Mouse (Mus musculus): ENCODE data around the gene Timm10.

Timm10 gene

DNA sequence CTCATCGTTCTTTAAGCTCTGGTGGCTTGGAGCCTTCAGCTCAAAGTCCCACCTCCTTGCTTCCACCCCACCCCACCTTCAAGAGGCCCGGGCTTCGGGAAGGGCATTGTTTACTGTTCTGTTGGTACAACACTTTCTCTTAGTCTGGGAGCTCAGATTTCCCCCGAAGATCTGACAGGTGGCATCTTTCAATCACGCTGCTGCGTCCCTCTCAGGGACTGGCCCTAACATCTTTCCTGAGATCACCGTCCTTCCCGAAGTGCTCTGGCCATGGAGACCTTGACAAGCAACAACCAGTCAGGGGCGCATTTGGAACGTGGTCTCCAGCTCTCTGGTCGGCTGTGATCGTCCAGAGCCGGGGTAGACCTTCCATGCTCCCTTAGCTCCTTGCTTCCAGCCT lies 4.2 kb upstream of the Timm10 start, which contains the start of gene Smtnl1:
Gene Smtnl1 (minus strand): TSS at position 101 of the 400 bp plus-strand sequence.
- DNase-seq: no peak

DNA sequence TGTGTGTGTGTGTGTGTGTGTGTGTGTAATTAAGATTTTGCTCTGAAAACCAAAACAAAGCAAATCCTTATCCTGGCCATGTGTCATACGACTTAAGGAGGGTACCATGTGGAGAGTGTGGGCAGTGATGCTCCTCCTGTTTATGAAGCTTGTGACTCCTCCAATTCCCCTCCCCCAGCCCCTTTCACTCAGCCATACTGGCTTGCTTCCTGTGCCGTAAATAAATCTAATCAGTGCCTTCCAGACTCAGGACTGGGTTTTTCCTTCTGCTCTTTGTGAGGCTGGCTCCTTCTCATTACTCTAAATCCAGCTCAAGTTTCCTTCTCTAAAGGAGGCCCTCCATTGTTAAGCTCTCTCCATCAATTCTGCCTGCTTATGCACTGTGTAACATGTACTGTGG lies 3.6 kb upstream of the Timm10 start:
- DNase-seq: no peak

DNA sequence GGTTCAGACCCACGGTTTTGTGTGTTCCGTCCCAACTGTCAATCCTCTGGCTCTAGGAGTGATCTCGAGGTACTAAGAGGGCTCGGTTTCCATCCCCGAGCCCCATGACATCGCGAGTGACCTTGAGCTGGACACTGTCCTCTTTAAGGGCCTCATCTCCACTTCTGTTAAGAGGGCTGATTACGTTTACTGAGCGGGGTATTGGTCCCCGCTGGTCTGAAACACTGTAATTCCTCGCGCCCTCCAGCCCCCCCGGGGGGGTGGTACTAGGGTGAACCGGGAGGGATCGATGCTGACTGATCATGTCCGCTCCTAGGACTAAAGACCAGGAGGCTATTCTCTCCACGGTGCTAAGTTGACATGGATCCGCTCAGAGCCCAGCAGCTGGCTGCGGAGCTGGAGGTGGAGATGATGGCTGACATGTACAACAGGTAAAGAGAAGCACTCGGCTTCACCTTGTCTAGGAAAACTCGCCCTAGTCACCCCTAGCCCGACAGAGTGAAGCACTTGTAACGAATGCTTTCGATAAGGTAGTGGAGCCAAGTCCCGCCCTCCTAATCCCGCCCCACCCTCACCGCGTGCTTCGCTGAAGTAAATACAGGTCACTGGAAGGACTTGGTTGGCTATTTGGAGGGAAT lies 605 bp downstream of the Timm10 start:
- DNase-seq: peak; percentile 38

DNA sequence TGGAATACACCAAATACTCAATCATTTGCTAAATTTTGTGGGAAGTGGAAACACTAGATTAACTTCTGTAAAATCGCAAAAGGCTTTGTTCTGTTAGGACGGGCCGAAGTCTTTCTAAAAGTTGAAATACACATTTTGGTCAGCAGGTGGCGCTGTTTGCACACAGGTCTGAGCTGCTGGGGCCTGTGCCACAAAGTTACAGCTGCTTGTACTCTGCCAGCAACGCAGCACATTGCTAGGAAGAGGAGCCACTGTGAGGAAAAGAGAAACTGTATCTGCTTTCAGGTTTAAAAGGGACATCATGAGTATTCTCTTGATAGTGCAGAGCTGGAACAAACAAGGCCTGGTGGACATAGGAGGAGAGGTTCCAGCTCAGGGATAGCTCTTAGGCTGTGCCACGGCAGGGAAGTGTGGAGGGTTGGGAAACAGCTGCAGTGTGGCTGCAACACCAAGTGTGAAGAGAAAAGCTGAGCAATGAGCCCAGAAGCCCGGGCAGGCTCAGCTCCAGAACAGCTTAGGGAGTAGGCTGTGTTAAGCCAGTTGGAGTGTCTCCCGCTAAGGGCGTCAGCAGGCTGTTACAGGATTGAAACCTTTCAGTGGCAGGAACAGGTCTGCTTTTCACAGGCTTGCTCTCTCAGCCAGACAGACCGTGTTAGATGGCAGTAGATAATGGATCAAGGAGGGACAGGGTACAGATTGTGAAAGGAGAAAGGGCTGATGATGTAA lies 5.0 kb downstream of the Timm10 start:
- peak; percentile 79 for DNase-seq

DNA sequence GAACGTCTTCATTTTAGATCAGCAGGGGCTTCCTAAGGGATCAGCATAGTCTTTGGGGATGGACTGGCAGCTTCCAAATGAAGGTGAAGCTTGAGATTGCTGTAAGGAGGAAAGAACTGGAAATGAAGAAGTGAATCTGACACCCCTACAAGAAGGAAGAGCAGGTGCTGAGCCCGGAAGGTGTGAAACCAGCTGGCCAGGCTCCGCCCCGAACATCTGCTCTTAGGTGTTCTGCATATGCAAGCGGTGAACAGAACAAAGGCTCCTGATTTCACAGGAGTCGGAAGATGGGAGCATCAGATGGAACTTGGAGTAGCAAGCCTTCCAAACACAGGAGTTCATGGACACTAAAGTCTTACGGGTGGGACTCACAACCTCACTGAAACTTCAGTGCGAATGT lies 10.3 kb downstream of the Timm10 start:
- no peak for DNase-seq

DNA sequence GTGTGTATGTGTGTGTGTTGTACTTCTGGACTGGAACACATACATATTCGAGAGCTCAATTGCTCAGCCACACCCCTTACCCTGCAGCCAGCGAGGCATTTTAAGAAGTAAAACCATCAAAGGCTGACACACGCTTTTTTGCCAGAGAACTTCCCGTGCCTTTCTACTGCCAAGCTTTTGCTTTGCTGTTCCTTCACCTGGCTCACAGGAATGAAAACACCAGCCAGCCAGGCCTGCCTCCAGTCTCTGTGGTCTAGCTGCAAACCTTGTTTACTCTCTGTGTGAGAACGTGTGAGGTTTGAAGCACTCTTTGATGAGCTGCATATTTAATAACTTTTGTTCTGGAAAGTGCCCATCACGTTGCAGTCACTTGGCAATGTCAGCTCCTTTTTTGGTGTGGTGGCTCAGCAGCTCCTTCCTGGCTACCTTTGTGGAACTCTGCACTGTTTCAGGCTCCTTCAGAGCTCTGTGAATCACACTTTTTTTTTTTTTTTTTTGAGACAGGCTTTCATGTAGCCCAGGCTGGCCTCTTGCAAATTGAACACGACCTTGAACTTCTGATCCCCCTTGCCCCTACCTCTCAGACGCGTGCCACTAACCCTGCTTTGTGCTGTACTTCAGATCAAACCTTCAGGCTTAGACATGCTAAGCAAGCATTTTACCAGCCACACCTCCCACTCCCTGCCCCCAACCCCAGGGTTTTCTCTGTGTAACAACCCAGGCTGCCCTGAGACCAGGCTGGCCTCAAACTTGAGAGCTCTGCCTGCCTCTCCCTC lies 11.2 kb downstream of the Timm10 start:
- no peak for DNase-seq

DNA sequence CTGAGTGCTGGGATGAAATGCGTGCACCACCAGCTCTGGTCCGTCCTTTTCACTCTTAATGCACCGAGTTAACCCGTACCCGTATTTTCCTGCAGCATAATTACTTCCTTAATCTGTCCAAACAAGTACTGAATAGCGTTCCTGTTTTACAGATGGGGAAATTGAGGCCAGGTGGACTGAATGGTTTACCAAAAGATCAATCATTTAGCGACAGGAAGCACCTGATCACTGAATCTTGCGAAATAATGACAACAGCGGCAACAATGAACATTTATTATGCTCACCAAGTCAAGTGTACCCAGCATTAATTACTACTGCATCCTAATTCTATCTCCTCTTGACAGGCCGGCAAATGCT lies 11.8 kb downstream of the Timm10 start, which contains the start of gene Slc43a1:
Gene Slc43a1 (plus strand): TSS at position 258 of the 357 bp plus-strand sequence.
- no peak for DNase-seq

DNA sequence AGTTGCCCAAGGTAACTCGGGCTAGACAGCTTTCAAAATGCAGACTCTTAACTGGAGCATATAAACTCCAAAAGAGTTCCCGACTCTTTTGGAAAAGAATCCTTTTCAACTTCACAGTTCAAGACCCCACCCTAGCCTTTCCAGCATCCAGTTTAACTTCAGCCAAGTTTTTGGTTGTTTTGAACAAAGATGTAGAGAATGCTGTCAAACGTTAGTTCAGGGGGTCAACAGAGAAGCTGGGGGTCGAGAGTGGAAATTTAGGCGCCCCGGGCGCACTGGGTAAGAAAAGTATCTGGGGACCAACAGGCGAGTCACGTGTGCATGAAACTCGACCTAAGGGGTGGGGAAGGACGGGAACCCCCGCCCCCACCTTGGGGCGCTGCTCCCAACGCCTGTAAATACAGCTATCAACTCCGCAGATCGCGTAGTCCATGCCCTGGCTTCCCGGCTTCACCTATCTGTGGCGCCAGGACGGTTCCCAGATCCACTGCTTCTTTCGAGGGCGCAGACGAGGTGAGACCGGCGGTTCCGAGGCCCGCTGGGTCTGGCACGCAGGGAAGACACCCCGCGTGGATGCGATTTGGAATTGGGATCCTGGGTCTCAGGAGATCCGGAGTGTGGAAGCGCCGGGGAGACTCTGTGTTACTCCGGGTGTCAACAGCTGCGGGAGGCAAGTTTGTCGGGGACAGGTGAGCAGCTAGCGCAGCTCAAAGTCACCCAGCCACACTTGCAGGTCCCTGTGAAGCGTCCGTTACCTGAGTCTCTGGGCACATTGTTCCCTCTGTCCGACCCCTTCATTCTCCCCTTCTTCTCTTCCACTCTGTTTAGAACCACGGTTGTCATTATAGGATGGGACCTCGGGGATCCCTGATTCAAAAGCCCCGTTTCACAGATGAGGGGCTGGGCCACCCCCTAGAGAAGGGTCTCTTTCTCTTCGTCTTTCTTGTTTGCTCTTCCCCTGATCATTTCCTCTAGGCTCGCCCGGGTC lies 12.5 kb downstream of the Timm10 start:
- DNase-seq: no peak

DNA sequence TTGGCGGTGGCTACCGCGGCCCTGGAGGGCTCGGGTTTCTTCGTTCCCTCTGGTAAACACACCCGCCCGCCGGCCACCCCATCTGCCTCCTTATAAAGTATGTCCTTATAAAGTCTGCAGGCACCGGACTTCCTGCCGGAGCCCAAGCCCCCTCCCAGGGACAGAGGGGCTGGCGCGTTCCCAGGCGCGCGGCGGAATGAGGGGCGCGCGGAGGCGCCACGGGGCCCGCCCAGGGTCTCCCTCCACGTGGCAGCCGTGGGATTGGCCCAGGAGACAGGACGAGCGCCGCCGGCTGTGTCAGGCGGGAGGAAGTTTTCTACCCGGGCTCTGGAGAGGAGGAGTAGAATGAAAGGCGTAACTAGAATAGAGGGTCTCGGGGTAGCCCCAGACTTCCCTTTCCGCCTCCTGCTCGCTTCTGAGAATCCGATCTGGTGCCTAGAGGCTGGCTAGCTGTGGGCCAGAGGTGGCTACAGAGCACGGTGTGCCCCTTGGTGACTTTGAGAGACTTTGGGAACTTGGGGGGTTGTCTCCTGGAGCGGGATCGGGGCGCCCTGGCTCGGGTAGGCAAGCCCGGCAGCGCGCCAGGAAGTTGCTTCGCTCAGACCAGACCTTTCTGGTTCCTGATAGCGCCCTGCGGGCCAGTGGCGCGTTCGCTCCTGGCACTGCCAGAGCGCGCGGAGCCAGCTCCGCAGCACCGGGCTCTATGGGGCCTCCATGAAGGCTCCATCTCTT lies 13.4 kb downstream of the Timm10 start:
- no peak for DNase-seq

DNA sequence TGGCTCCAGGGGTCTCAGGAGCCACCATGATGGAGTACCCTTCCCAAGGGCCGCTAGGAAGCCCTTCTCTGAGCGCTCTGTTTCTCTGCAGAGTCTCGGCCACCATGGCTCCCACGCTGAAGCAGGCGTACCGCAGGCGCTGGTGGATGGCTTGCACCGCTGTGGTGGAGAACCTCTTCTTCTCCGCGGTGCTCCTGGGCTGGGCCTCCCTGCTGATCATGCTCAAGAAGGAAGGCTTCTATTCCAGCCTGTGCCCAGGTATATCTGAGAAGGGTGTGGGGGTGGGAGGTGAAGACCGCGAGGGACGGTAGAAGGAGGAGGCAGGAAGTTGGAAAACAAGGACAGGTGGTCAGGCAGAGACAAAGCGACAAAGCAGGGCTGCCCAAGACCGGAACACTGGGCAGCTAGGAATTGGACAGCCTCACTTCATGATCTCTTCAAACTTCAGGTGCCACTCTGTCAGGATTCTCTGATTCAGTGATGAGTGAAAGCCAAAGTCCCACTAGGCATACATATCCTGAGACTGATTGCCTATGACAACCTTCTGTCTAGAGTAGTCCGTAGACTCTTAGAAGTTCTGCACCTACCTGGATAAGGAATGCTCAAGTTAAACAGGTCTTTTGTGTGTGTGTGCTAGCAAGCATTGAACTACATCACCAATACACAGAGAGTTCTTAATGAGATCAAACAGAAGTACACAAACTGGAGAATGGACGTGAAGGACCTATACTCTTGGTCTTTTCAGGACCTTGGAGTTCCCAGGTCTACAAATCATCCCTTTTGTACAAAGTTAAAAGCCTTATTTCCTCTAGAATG lies 14.2 kb downstream of the Timm10 start:
- DNase-seq: no peak

DNA sequence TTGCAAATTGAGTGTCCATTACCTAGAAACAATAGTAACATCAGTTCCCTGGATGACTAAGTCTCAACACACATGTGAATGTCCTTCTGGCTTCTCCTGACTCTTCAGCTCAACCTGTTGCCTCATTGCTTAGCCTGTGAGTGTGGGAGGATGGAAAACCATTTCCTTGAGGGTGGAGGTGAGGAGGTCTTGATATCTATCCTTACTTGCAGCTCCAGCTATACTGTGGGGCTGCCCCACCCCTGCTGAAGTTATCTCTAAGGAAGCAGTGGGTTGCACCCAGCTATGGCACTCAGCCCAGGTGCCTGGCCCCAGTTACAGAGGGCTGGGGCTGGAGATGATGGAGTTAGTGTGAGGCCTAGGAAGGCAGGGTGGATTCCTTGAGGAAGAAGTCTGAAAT lies 15.1 kb downstream of the Timm10 start:
- DNase-seq: no peak

DNA sequence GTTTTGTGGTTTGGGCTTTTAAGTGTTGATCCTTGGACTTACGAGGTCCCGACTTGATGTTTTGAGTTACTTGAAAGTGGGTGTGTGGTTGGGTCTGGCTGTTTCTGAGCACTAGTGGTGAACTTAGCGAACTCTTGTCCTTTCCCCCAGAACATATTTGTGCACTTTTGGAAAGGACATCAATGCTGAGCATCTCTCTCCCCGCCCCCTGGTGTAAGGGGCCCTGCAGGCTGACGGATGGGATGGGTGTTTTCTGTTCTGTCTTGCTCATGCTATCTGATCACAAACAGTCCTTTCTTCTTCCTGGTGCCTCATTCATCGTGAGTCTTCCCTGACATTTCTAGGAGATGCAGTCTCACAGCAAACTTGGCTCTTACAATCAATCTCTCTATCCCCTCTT lies 16.9 kb downstream of the Timm10 start:
- no peak for DNase-seq

DNA sequence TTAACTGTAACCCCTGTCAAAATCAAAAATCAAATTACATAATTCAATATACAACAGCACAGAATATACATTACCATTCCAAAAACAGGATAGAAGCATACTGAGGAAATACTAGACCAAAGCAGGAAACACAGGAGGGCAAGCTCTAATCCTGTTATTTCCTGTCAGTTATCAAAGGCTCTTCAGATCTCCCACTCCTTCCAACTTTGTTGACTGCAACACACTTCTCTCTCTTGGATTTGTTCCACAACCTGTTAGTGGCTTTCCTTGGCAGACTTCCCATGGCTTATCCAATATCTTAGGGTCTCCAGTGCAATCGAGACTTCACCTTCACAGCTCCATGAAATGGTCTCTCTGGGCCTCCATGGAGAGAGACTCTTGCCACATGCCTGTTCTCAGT lies 18.4 kb downstream of the Timm10 start:
- DNase-seq: no peak

DNA sequence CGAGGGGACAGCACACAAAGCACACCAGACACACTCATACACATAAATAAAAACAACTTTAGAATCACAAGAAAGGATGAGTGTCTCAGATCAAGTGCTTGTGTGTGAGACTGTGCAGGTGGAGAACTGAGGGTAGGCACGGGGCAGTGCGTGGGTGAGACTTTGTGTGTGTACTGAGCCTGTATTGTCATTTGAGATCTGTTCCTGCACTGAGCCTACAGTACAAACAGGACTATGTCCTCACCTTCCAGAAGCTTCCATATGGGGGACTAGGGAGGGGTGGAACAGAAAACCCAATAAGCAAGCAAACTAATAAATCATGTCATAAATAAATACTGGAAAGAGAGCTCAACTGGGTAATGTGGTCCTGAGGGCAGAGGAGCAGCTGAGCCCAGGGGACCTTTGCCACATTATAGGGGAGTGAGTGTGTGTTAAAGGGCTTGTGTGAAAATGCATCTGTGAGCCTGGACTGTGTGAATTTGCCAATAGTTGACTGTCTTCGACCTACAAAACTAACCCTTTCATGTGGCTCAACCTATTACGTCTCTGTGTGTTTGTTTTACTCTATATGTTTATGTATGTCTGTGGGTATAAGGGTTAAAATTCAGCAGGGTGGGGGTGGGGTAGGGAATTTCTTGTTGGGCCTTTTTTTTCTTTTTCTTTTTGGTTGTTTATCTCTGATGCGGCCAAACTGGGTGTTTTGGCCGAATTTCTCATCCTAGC lies 23.8 kb downstream of the Timm10 start:
- DNase-seq: no peak

DNA sequence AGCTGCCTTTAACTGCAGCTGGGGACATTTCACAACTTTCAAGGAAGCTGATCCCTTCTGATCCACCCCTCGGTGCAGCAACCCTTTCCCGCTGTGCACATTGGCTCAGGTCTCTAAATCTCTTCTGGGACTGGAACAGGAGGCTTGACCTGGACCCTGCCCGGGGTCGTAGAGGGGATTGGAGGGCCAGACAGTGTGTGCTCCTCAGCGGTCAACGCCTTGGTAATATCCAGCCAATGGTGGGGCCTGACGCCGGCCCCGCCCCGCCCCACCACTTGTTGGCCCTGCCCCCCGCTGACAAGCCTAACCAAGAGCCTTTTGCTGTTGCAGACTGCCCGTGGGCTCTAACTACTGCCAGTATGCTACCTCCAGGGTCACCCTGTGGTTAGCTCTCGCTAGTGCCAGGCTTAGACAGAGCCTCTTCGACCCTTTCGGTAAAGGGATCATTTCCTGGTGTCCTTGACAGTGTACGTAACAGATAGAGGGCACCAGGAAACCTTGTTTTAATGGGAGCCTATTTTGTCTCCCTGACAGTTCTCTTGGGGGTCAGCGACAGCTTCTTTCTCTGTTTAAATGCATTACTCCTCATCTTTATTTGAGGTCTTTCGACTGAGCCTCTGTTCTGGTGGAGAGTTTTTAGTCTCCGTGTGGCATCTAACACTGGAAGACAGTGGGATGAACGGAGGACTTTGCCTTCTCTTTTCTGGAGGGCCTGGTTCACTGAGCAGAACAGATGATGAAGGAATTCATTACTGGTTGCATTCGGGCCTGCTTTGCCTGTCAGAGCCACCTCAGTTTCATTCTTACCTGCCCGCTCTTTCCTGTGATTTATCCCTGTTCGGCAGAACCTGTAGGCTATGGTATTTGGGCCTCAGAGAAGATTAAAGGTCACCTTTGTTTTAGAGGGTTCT lies 24.6 kb downstream of the Timm10 start:
- no peak for DNase-seq

DNA sequence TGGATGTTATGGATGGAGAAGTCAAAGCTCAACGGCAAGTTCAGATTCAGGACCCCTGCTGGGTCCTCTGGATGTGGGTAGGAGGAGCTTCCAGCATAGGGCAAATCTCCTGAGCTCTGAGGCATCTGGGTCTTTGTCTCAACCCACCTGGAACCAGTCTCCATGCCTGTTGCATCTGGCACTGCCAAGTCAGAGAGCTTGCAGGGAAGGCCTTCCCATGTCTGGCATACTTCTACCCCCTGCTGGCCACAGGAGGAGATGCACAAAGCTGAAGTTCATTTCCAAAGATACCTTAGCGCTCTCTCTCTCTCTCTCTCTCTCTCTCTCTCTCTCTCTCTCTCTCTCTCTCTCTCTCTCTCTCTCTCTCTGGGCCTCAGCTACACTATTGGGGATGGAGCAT lies 28.9 kb downstream of the Timm10 start:
- peak; percentile 11 for DNase-seq

DNA sequence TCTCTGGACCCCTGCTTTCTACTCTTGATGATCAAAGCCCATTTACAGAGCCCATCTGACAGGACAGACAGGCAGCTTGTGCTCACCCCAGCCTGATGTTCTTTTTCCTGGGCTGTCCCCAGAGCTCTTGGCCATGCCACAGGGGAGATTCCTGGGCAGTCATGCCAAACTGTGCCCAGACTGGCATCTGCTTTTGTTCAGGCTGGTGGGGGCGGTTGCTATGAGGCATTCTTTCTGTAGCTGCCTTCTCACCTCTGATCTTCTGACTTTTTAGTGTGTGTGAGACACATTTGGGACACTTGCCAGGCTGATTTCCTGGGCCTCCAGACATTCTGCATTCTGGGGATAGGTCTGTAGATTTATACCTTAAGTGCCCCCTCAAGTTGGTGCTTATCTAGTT lies 31.8 kb downstream of the Timm10 start:
- DNase-seq: no peak

DNA sequence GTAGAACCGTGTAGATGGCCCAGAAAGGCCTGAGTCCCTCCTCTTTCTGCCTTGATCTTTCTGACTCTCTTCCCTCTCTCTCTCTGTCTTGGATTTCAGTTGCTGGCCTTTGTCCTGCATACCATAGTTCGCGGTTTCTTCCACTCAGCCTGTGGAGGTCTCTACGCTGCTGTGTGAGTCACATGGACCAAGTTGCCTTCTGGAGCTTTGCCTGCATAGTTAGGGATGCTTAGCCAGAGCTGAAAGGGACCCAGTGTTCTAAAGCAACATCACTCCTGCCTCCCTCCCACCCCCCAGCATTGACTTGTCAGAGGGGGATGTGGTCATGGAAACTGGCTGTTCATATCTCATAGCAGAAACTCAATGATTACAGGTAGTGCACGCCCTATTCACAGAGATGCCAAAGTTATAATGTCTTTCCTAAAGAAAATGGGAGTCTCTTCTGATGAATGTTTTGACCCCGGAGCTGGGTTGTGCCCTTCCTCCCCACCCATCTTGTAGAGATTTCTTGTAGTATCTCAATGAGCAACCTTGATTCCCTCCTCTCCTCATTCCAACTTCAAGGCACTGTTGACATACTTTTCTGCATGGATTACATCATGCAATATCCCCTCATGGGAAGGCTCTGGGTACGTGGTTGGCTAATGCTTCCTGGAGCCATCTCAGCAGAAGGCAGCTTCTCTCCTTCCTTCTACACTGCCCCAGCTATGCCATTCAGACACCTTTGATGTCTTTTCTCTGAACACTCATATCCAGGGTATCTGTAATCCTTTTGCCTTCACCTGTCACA lies 33.4 kb downstream of the Timm10 start:
- no peak for DNase-seq
